Mouse (Mus musculus): Measurements from ENCODE around the gene Stau1. TPM values are rescaled to one million over a fixed set of nuclear protein-coding genes. Genes with fewer than 3 reads are reported as not detected.

Stau1 gene
- polyA plus RNA-seq, 1 experiment from 2014 or later: 88.7 TPM

GRCm38 (mm10) chr2:166903719-166904282 lies 92.3 kb downstream of the Stau1 start:
- Histone ChIP-seq H3K4me3 (replicated peaks) (no peak overlapping the region), H3K9ac (no peak overlapping the region), H3K27ac (no peak overlapping the region), H3K36me3 (peaks cover 5% of the 10 kb centered on the region; the same call in 1 of the 2 replicates), H3K4me2 (no peak overlapping the region), H3K27me3 (no peaks in the 10 kb centered on the region), H3K4me1 (peaks cover 15% of the 10 kb centered on the region), H3K9me3 (replicated peaks) (no peaks in the 10 kb centered on the region)
- no peak for ATAC-seq (replicated peaks; ENCODE audit: low FRiP score)
- 95% methylated on average over 6 of the region's 6 CpGs for WGBS

- H3K27ac ChIP-seq: no peak overlapping the region
- no peaks in the 10 kb centered on the region for H3K36me3 ChIP-seq
- no peaks in the 10 kb centered on the region for H3K27me3 ChIP-seq
- ATAC-seq (replicated peaks; ENCODE audit: low FRiP score): no peak
- WGBS: 92% methylated on average over 8 of the region's 8 CpGs
- peaks cover 5% of the 10 kb centered on the region; the same call in 1 of the 2 replicates for H3K4me1 ChIP-seq
- no peak overlapping the region for H3K9ac ChIP-seq
- H3K4me3 ChIP-seq (replicated peaks): no peak overlapping the region
- H3K9me3 ChIP-seq (replicated peaks): no peaks in the 10 kb centered on the region
- H3K4me2 ChIP-seq: no peak overlapping the region
These were observed 95.2 kb downstream of the Stau1 start for GRCm38 (mm10) chr2:166900792-166901505.

- no peak overlapping the region for H3K27ac ChIP-seq
- ATAC-seq (replicated peaks; ENCODE audit: low FRiP score): no peak
- WGBS: 63% methylated on average over 3 of the region's 3 CpGs
- no peak overlapping the region for H3K4me2 ChIP-seq
- H3K4me3 ChIP-seq (replicated peaks): no peak overlapping the region
- no peaks in the 10 kb centered on the region for H3K4me1 ChIP-seq
- no peaks in the 10 kb centered on the region for H3K27me3 ChIP-seq
- 0 out of 2 replicates have a peak, but pooled peaks cover 3% of the 10 kb centered on the region for H3K36me3 ChIP-seq
- no peaks in the 10 kb centered on the region for H3K9me3 ChIP-seq (replicated peaks)
- no peak overlapping the region for H3K9ac ChIP-seq
These were observed 96.4 kb downstream of the Stau1 start for GRCm38 (mm10) chr2:166899746-166900145.

- no peaks in the 10 kb centered on the region for H3K9me3 ChIP-seq (replicated peaks)
- H3K4me3 ChIP-seq (replicated peaks): no peak overlapping the region
- no peak overlapping the region for H3K27ac ChIP-seq
- no peak overlapping the region for H3K4me2 ChIP-seq
- 81% methylated on average over 2 of the region's 2 CpGs for WGBS
- H3K4me1 ChIP-seq: no peaks in the 10 kb centered on the region
- H3K27me3 ChIP-seq: no peaks in the 10 kb centered on the region
- no peak for ATAC-seq (replicated peaks; ENCODE audit: low FRiP score)
- H3K36me3 ChIP-seq: peaks cover 9% of the 10 kb centered on the region; the same call in 1 of the 2 replicates
- no peak overlapping the region for H3K9ac ChIP-seq
These were observed 96.9 kb downstream of the Stau1 start for GRCm38 (mm10) chr2:166899161-166899560.

Other genes with a start within 250 kb of the Stau1 start
- 8.3 and 8.5 TPM in 2 replicates for gene Trp53rkb, start 203.8 kb downstream of the Stau1 start, polyA plus RNA-seq (2015; fragmentation: Nextera tagmentation; extraction: Ambion mirVana)
- 4.3 and 4.4 TPM in 2 replicates for gene Arfgef2, start 190.7 kb downstream of the Stau1 start, polyA plus RNA-seq (2015; fragmentation: Nextera tagmentation; extraction: Ambion mirVana)
- 136 and 138 TPM in 2 replicates for gene Cse1l, start 90.3 kb downstream of the Stau1 start, polyA plus RNA-seq (2015; fragmentation: Nextera tagmentation; extraction: Ambion mirVana)
- 57.7 and 59.4 TPM in 2 replicates for gene Ddx27, start 18.9 kb upstream of the Stau1 start, polyA plus RNA-seq (2015; fragmentation: Nextera tagmentation; extraction: Ambion mirVana)
- 9.5 and 10.2 TPM in 2 replicates for gene Znfx1, start 66.7 kb upstream of the Stau1 start, polyA plus RNA-seq (2015; fragmentation: Nextera tagmentation; extraction: Ambion mirVana)
- 0.95 and 1.9 TPM in 2 replicates for gene Kcnb1, start 193.9 kb upstream of the Stau1 start, polyA plus RNA-seq (2015; fragmentation: Nextera tagmentation; extraction: Ambion mirVana)
- 18.7 and 21.1 TPM in 2 replicates for gene Ptgis, start 244.3 kb upstream of the Stau1 start, polyA plus RNA-seq (2015; fragmentation: Nextera tagmentation; extraction: Ambion mirVana)